Mouse (Mus musculus): Measurements from ENCODE around the gene Zdhhc5. TPM values are rescaled to one million over a fixed set of nuclear protein-coding genes. Genes with fewer than 3 reads are reported as not detected.
A peak's percentile ranks its signal among the peaks of the same experiment; 100 is the strongest.

Gene Zdhhc5
- polyA plus RNA-seq, 1 experiment: 234 TPM

- Histone ChIP-seq H3K4me3 (ENCODE audit: control insufficient read depth, low read depth, low read length) (no peak overlapping the region), H3K36me3 (ENCODE audit: control insufficient read depth, insufficient read depth, low read length) (no peaks in the 10 kb centered on the region)
- TF ChIP-seq POLR2A (IDR thresholded peaks at IDR 0.05; ENCODE audit: control insufficient read depth, low read depth, low read length) (no peak), CTCF (IDR thresholded peaks at IDR 0.05; ENCODE audit: control insufficient read depth, insufficient read depth, insufficient replicate concordance, low read depth, low read length) (no peak)
Observed at GRCm38 (mm10) chr2:84653354-84653753, 61.6 kb downstream of the Zdhhc5 start.

GRCm38 (mm10) chr2:84650464-84651195 lies 64.3 kb downstream of the Zdhhc5 start, which contains the start of gene Ctnnd1:
Ctnnd1 (minus strand) TSS chr2:84650765.
- H3K27me3 ChIP-seq (ENCODE audit: control insufficient read depth, insufficient read depth, low read length): no peaks in the 10 kb centered on the region
- TF ChIP-seq CTCF (IDR thresholded peaks at IDR 0.05; ENCODE audit: control insufficient read depth, insufficient read depth, insufficient replicate concordance, low read depth, low read length): no peak
- peak; percentile 78 for TF ChIP-seq POLR2A (IDR thresholded peaks at IDR 0.05; ENCODE audit: control insufficient read depth, low read depth, low read length)
- H3K4me1 ChIP-seq (ENCODE audit: control insufficient read depth, insufficient read depth, low read length): peaks cover 6% of the 10 kb centered on the region
- peak within 1 kb of the TSS; percentile 86 for H3K4me3 ChIP-seq (ENCODE audit: control insufficient read depth, low read depth, low read length)
- no peaks in the 10 kb centered on the region for H3K36me3 ChIP-seq (ENCODE audit: control insufficient read depth, insufficient read depth, low read length)
- peak within 1 kb of the TSS; percentile 87 for H3K27ac ChIP-seq (ENCODE audit: control insufficient read depth, insufficient read depth, low read depth, low read length)

More at GRCm38 (mm10) chr2:84653354-84653753, 61.6 kb downstream of the Zdhhc5 start:
- Histone ChIP-seq H3K27me3 (ENCODE audit: control insufficient read depth, insufficient read depth, low read length) (no peaks in the 10 kb centered on the region), H3K27ac (ENCODE audit: control insufficient read depth, insufficient read depth, low read depth, low read length) (no peak overlapping the region), H3K4me1 (ENCODE audit: control insufficient read depth, insufficient read depth, low read length) (peaks cover 10% of the 10 kb centered on the region)

- Histone ChIP-seq H3K36me3 (ENCODE audit: control insufficient read depth, insufficient read depth, low read length) (no peaks in the 10 kb centered on the region), H3K27me3 (ENCODE audit: control insufficient read depth, insufficient read depth, low read length) (no peaks in the 10 kb centered on the region), H3K27ac (ENCODE audit: control insufficient read depth, insufficient read depth, low read depth, low read length) (peak overlapping the region; percentile 77), H3K4me3 (ENCODE audit: control insufficient read depth, low read depth, low read length) (peak overlapping the region; percentile 69), H3K4me1 (ENCODE audit: control insufficient read depth, insufficient read depth, low read length) (peaks cover 6% of the 10 kb centered on the region)
- TF ChIP-seq CTCF (IDR thresholded peaks at IDR 0.05; ENCODE audit: control insufficient read depth, insufficient read depth, insufficient replicate concordance, low read depth, low read length): no peak
Observed at GRCm38 (mm10) chr2:84649674-84650073, 65.3 kb downstream of the Zdhhc5 start.

GRCm38 (mm10) chr2:84648369-84648768 lies 66.6 kb downstream of the Zdhhc5 start:
- H3K27ac ChIP-seq (ENCODE audit: control insufficient read depth, insufficient read depth, low read depth, low read length): no peak overlapping the region

GRCm38 (mm10) chr2:84647051-84647568 lies 67.9 kb downstream of the Zdhhc5 start:
- Histone ChIP-seq H3K36me3 (ENCODE audit: control insufficient read depth, insufficient read depth, low read length) (no peaks in the 10 kb centered on the region), H3K27ac (ENCODE audit: control insufficient read depth, insufficient read depth, low read depth, low read length) (no peak overlapping the region), H3K27me3 (ENCODE audit: control insufficient read depth, insufficient read depth, low read length) (no peaks in the 10 kb centered on the region), H3K4me3 (ENCODE audit: control insufficient read depth, low read depth, low read length) (no peak overlapping the region), H3K4me1 (ENCODE audit: control insufficient read depth, insufficient read depth, low read length) (peaks cover 8% of the 10 kb centered on the region)
- TF ChIP-seq CTCF (IDR thresholded peaks at IDR 0.05; ENCODE audit: control insufficient read depth, insufficient read depth, insufficient replicate concordance, low read depth, low read length) (no peak), POLR2A (IDR thresholded peaks at IDR 0.05; ENCODE audit: control insufficient read depth, low read depth, low read length) (no peak)

More at GRCm38 (mm10) chr2:84648369-84648768, 66.6 kb downstream of the Zdhhc5 start:
- Histone ChIP-seq H3K27me3 (ENCODE audit: control insufficient read depth, insufficient read depth, low read length) (no peaks in the 10 kb centered on the region), H3K4me1 (ENCODE audit: control insufficient read depth, insufficient read depth, low read length) (peaks cover 8% of the 10 kb centered on the region), H3K4me3 (ENCODE audit: control insufficient read depth, low read depth, low read length) (no peak overlapping the region), H3K36me3 (ENCODE audit: control insufficient read depth, insufficient read depth, low read length) (no peaks in the 10 kb centered on the region)
- TF ChIP-seq CTCF (IDR thresholded peaks at IDR 0.05; ENCODE audit: control insufficient read depth, insufficient read depth, insufficient replicate concordance, low read depth, low read length) (no peak), POLR2A (IDR thresholded peaks at IDR 0.05; ENCODE audit: control insufficient read depth, low read depth, low read length) (no peak)

GRCm38 (mm10) chr2:84646138-84646537 lies 68.8 kb downstream of the Zdhhc5 start:
- H3K27me3 ChIP-seq (ENCODE audit: control insufficient read depth, insufficient read depth, low read length): no peaks in the 10 kb centered on the region
- TF ChIP-seq CTCF (IDR thresholded peaks at IDR 0.05; ENCODE audit: control insufficient read depth, insufficient read depth, insufficient replicate concordance, low read depth, low read length) (no peak), POLR2A (IDR thresholded peaks at IDR 0.05; ENCODE audit: control insufficient read depth, low read depth, low read length) (no peak)
- no peak overlapping the region for H3K4me3 ChIP-seq (ENCODE audit: control insufficient read depth, low read depth, low read length)
- no peaks in the 10 kb centered on the region; the same call in 1 of the 2 replicates for H3K36me3 ChIP-seq (ENCODE audit: control insufficient read depth, insufficient read depth, low read length)
- peaks cover 8% of the 10 kb centered on the region for H3K4me1 ChIP-seq (ENCODE audit: control insufficient read depth, insufficient read depth, low read length)
- no peak overlapping the region for H3K27ac ChIP-seq (ENCODE audit: control insufficient read depth, insufficient read depth, low read depth, low read length)

GRCm38 (mm10) chr2:84640833-84641232 lies 74.1 kb downstream of the Zdhhc5 start:
- H3K27me3 ChIP-seq (ENCODE audit: control insufficient read depth, insufficient read depth, low read length): no peaks in the 10 kb centered on the region
- H3K36me3 ChIP-seq (ENCODE audit: control insufficient read depth, insufficient read depth, low read length): no peaks in the 10 kb centered on the region; the same call in 1 of the 2 replicates
- TF ChIP-seq CTCF (IDR thresholded peaks at IDR 0.05; ENCODE audit: control insufficient read depth, insufficient read depth, insufficient replicate concordance, low read depth, low read length): no peak
- TF ChIP-seq POLR2A (IDR thresholded peaks at IDR 0.05; ENCODE audit: control insufficient read depth, low read depth, low read length): no peak
- H3K27ac ChIP-seq (ENCODE audit: control insufficient read depth, insufficient read depth, low read depth, low read length): no peak overlapping the region
- H3K4me1 ChIP-seq (ENCODE audit: control insufficient read depth, insufficient read depth, low read length): peaks cover 4% of the 10 kb centered on the region
- no peak overlapping the region for H3K4me3 ChIP-seq (ENCODE audit: control insufficient read depth, low read depth, low read length)

Data from testis, adult 2 months (tissue).